ENCODE assay signal across 11 mouse cellular contexts in the genomic region with DNA sequence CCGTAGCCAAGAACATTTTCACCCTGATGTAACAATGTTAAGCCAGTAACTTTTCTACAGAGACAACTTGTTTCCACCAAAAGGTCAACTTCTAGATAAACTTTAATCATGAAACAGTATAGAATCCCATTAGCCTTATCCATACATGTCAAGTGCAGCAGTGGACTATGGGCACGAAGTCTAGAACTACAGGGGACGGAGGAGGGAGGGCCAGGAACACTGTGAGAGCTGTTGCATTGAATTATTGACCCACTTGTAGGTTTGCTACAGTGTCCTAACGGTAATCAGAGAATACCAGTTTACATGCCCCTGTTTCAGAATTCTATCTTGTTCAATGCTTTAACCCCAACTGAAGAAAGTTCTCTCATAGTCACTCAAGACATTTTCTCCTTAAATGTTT. TPM values are rescaled to one million over a fixed set of nuclear protein-coding genes. Genes with fewer than 3 reads are reported as not detected.
"Had no signal": no experiment of that assay in that cellular context is flagged by ENCODE, and none has a peak within 500 bp of the region (broad histone marks: within the 10 kb centered on the region; RNA-seq: fewer than 3 reads in every experiment).

No protein-coding gene starts in this region.

- ATAC-seq: midbrain, embryonic 16.5 days had no signal

- H3K36me3 ChIP-seq: limb, embryonic 10.5 days; lung, embryonic 15.5 days; midbrain, embryonic 12.5 days had no signal

- H3K4me2 ChIP-seq: liver, embryonic 11.5 days; lung, embryonic 15.5 days; midbrain, embryonic 12.5 days had no signal

- H3K4me1 ChIP-seq: lung, embryonic 15.5 days; midbrain, embryonic 12.5 days had no signal

- H3K9ac ChIP-seq: lung, embryonic 15.5 days; midbrain, embryonic 12.5 days had no signal

- DNase-seq: layer of hippocampus, postnatal 36 days; right cerebral cortex, postnatal 14 days; thymus, adult 2 months; thymus, postnatal 25 days had no signal

- H3K4me3 ChIP-seq: limb, embryonic 10.5 days; lung, embryonic 15.5 days; midbrain, embryonic 12.5 days had no signal

- H3K9me3 ChIP-seq: limb, embryonic 10.5 days; lung, embryonic 15.5 days; midbrain, embryonic 12.5 days had no signal

- H3K27ac ChIP-seq: lung, embryonic 15.5 days; midbrain, embryonic 12.5 days had no signal

- H3K27me3 ChIP-seq: lung, embryonic 15.5 days; midbrain, embryonic 12.5 days had no signal

RNA-seq across cellular contexts. Expression of a gene that starts 48.0 kb away (rescaled TPM):
- total RNA-seq: megakaryocyte-erythroid progenitor cell, adult 5-6 weeks had no signal
- polyA plus RNA-seq: small intestine, adult 2 months had no signal
